Mouse (Mus musculus) myocyte (in vitro differentiated cells): ENCODE measurements around the gene Ccdc91. TPM values are rescaled to one million over a fixed set of nuclear protein-coding genes. Genes with fewer than 3 reads are reported as not detected.

Experiments used
- H3K27me3 ChIP-seq: one replicate; pipeline ENCODE4 v1.6.1; 2011; ENCODE audit not compliant: control insufficient read depth, insufficient read depth, insufficient read length
- H3K36me3 ChIP-seq: one replicate; pipeline ENCODE4 v1.6.1; 2011; ENCODE audit not compliant: control insufficient read depth, insufficient read depth
- H3K4me2 ChIP-seq: one replicate; pipeline ENCODE4 v1.6.1; 2011; ENCODE audit warnings: low read depth, control low read depth
- H3K4me3 ChIP-seq: one replicate; pipeline ENCODE4 v1.5.1; 2011; ENCODE audit warnings: mild to moderate bottlenecking, control low read depth, moderate library complexity
- H3K79me2 ChIP-seq: one replicate; pipeline ENCODE4 v1.6.1; 2011; ENCODE audit not compliant: control insufficient read depth, insufficient read depth
- H3ac ChIP-seq: one replicate; pipeline ENCODE4 v1.6.1; 2011; ENCODE audit not compliant: control insufficient read depth, insufficient read length
- CEBPB ChIP-seq: IDR thresholded peaks from 2 replicates; pipeline ENCODE4 v1.6.1; 2011; ENCODE audit warnings: mild to moderate bottlenecking, moderate library complexity; ENCODE audit not compliant: poor library complexity, insufficient read depth, severe bottlenecking
- E2F4 ChIP-seq: IDR thresholded peaks from one replicate; pipeline ENCODE4 v1.6.1; 2011; ENCODE audit warnings: mild to moderate bottlenecking, control low read depth, moderate library complexity; ENCODE audit not compliant: insufficient read depth
- MAX ChIP-seq: IDR thresholded peaks from one replicate; pipeline ENCODE4 v1.6.1; 2011; ENCODE audit warnings: low read depth, mild to moderate bottlenecking, control low read depth
- MYOD1 ChIP-seq, 3 experiments: IDR thresholded peaks; one replicate each; pipeline ENCODE4 v1.6.1; 2011; ENCODE audit warnings: control low read depth in 2 of 3, low read depth in 2 of 3, mild to moderate bottlenecking in 2 of 3, moderate library complexity in 1 of 3; ENCODE audit not compliant: insufficient read length in 2 of 3, control insufficient read depth in 1 of 3
- MYOG ChIP-seq, 3 experiments: IDR thresholded peaks; one replicate each; pipeline ENCODE4 v1.6.1; 2011; ENCODE audit warnings: control low read depth in 2 of 3, low read depth in 2 of 3, mild to moderate bottlenecking in 2 of 3; ENCODE audit not compliant: insufficient read length in 2 of 3, control insufficient read depth in 1 of 3, insufficient read depth in 1 of 3
- POLR2A ChIP-seq: IDR thresholded peaks from one replicate; pipeline ENCODE4 v1.6.1; 2011; ENCODE audit warnings: low read depth, mild to moderate bottlenecking, control low read depth, moderate library complexity; ENCODE audit not compliant: insufficient read length
- POLR2AphosphoS2 ChIP-seq: IDR thresholded peaks from one replicate; pipeline ENCODE4 v1.6.1; 2011; ENCODE audit warnings: low read depth, control low read depth; ENCODE audit not compliant: insufficient read length
- REST ChIP-seq: IDR thresholded peaks from one replicate; pipeline ENCODE4 v1.6.1; 2011; ENCODE audit warnings: mild to moderate bottlenecking, control low read depth, moderate library complexity; ENCODE audit not compliant: insufficient read depth, insufficient read length
- SRF ChIP-seq: IDR thresholded peaks from one replicate; pipeline ENCODE4 v1.6.1; 2011; ENCODE audit warnings: low read depth; ENCODE audit not compliant: control insufficient read depth, insufficient read length
- TCF12 ChIP-seq: IDR thresholded peaks from one replicate; pipeline ENCODE4 v1.6.1; 2011; ENCODE audit warnings: mild to moderate bottlenecking, control low read depth; ENCODE audit not compliant: poor library complexity, insufficient read depth, severe bottlenecking
- TCF3 ChIP-seq: IDR thresholded peaks from one replicate; pipeline ENCODE4 v1.6.1; 2011; ENCODE audit warnings: low read depth, control low read depth; ENCODE audit not compliant: insufficient read length
- USF1 ChIP-seq: IDR thresholded peaks from one replicate; pipeline ENCODE4 v1.6.1; 2011; ENCODE audit warnings: low read depth, mild to moderate bottlenecking, control low read depth, moderate library complexity
- polyA plus RNA-seq: library from polyadenylated mRNA; unstranded; fragments of >200 nt; fragmentation: generic; extraction: Trizol; gene quantifications from one replicate; pipeline ENCODE4 v1.2.1, GENCODE M21; 2012; ENCODE audit warnings: missing spikeins

Ccdc91 gene
- polyA plus RNA-seq, 1 experiment, result 37.9 TPM

DNA sequence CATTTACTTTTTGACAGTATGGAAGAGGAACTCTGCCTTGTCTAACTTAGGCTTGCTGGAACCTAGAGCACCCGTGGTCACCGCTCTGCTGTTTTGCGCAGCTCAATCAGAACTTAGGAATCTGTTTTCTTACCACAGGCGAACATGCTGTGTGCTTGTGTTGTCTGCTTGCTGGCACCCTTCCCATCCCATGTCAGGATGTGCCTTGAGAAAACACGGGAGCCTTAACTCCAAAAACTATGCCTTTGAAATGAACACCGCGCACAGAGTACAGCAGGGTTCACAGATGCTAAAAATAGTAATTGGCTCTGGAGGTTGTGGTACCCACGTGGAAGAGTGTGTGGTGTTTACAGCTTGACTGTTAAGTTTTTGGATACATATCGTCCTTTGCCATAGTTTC lies 30.4 kb downstream of the Ccdc91 start:
- Histone ChIP-seq H3K4me3 (no peak overlapping the region), H3K79me2 (no peaks in the 10 kb centered on the region)
- no peak for TF ChIP-seq SRF
- TF ChIP-seq MYOD1 (IDR thresholded peaks at IDR 0.05; ENCODE audit: control insufficient read depth in 1 of 3, insufficient read length in 2 of 3, low read depth in 2 of 3), result peak in 1 of 3 experiments; percentile 24

DNA sequence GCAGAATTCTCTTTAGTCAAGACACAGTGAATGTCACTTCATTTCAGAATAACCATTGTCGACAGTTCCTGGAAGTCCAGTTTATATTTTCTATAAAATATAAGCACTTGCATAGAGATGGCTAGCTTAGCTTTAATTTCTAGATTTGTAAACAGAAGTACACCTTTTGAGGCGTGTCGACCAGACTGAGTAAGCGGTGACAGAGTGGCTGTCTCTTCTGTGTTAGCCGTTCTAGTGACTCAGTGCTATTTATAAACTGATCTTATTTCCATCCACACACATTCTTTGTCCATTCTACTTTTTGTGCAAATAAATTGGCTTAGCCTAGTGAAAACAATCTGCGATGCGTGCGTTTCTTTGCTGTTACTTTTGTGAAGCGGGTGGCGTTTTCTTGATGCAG lies 30.9 kb downstream of the Ccdc91 start:
- H3ac ChIP-seq, result no peak overlapping the region
- H3K4me2 ChIP-seq, result peak overlapping the region; percentile 69
- TF ChIP-seq MYOG (IDR thresholded peaks at IDR 0.05; ENCODE audit: control insufficient read depth in 1 of 3, insufficient read depth in 1 of 3, insufficient read length in 2 of 3, low read depth in 2 of 3) (no peak), SRF (no peak), E2F4 (no peak), TCF12 (no peak), TCF3 (no peak), REST (no peak), MAX (no peak), USF1 (no peak), POLR2AphosphoS2 (no peak), POLR2A (no peak), MYOD1 (IDR thresholded peaks at IDR 0.05; ENCODE audit: control insufficient read depth in 1 of 3, insufficient read length in 2 of 3, low read depth in 2 of 3) (no peak), CEBPB (no peak)
- H3K27me3 ChIP-seq, result no peaks in the 10 kb centered on the region
- H3K79me2 ChIP-seq, result no peaks in the 10 kb centered on the region
- H3K4me3 ChIP-seq, result no peak overlapping the region
- H3K36me3 ChIP-seq, result no peaks in the 10 kb centered on the region

More for the DNA sequence above, 30.4 kb downstream of the Ccdc91 start:
- Histone ChIP-seq H3K27me3 (no peaks in the 10 kb centered on the region), H3ac (no peak overlapping the region), H3K4me2 (peak overlapping the region; percentile 69), H3K36me3 (no peaks in the 10 kb centered on the region)

DNA sequence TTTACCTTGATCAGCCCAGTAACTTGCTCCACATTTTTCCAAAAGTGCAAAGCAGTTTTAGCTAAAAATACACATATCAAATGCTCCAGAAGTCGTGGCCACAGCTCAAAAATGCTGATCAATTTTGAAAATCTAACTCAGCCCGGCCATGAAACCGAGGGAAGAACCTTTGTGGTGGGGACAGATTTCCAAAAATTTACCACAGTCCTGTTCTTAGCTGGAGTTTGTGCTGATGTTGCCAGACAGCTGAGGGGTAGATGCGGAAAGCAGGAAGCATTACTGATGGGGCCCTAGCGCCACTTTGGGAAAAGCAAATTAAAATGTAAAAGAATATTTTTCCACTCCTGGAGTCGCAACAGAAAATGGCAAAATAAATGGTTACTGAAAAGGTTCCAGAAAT lies 31.6 kb downstream of the Ccdc91 start:
- no peak overlapping the region for H3ac ChIP-seq
- TF ChIP-seq TCF3 (no peak), CEBPB (no peak), REST (no peak), POLR2AphosphoS2 (no peak), MYOD1 (IDR thresholded peaks at IDR 0.05; ENCODE audit: control insufficient read depth in 1 of 3, insufficient read length in 2 of 3, low read depth in 2 of 3) (peak in 2 of 3 experiments; percentile 12 to 45), USF1 (no peak), MAX (no peak), TCF12 (no peak), MYOG (IDR thresholded peaks at IDR 0.05; ENCODE audit: control insufficient read depth in 1 of 3, insufficient read depth in 1 of 3, insufficient read length in 2 of 3, low read depth in 2 of 3) (no peak)
- H3K79me2 ChIP-seq, result no peaks in the 10 kb centered on the region
- H3K4me2 ChIP-seq, result peak overlapping the region; percentile 69
- no peaks in the 10 kb centered on the region for H3K27me3 ChIP-seq
- no peak overlapping the region for H3K4me3 ChIP-seq
- H3K36me3 ChIP-seq, result no peaks in the 10 kb centered on the region

DNA sequence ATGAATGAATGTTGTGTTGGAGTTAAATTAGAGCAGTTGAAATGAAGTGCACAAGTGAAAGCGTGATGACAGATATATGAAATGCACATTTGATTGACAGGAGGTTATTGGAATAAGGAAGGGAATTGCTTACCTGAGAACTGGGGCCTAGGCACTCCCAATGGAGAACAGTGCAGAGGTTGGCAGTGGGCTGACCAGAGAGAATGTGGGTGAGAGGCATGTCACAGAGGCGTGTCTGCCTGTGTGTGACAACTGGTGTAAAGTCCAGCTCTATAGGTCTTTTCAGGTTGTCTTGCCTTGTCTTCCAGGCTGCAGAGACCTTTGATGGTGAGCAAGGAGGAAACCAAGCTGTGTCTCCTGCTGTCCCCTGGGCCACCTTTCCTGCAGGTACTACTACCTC lies 34.9 kb downstream of the Ccdc91 start:
- Histone ChIP-seq H3K79me2 (no peaks in the 10 kb centered on the region), H3K4me2 (no peak overlapping the region), H3ac (no peak overlapping the region), H3K4me3 (no peak overlapping the region), H3K36me3 (no peaks in the 10 kb centered on the region), H3K27me3 (no peaks in the 10 kb centered on the region)
- TF ChIP-seq TCF12 (no peak), POLR2AphosphoS2 (no peak), POLR2A (no peak), E2F4 (no peak), CEBPB (no peak), MYOG (IDR thresholded peaks at IDR 0.05; ENCODE audit: control insufficient read depth in 1 of 3, insufficient read depth in 1 of 3, insufficient read length in 2 of 3, low read depth in 2 of 3) (no peak), USF1 (no peak), TCF3 (no peak), MYOD1 (IDR thresholded peaks at IDR 0.05; ENCODE audit: control insufficient read depth in 1 of 3, insufficient read length in 2 of 3, low read depth in 2 of 3) (no peak), MAX (no peak), REST (no peak), SRF (no peak)

DNA sequence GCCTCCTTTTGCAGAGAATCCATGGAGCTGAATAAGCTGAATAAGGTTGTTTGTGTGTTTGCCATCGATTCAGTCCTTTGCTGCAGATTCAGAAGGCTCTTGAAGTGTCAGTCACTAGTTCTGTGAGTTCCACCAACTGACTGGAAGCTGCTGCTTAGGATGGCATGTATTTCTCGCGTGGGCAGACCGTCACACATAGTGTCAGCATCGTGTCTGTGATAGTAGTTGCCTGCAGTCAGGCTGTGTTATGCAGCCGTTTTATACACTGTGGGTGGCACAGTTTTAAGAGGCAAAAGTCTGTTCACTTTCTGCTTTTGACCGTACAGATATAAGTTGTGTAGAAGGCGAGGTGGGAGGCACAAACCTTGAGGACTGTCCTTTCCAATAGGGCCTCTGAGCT lies 42.3 kb downstream of the Ccdc91 start:
- TF ChIP-seq USF1 (no peak), MYOG (IDR thresholded peaks at IDR 0.05; ENCODE audit: control insufficient read depth in 1 of 3, insufficient read depth in 1 of 3, insufficient read length in 2 of 3, low read depth in 2 of 3) (no peak), TCF3 (no peak), POLR2A (no peak), SRF (no peak), TCF12 (no peak), E2F4 (no peak), MYOD1 (IDR thresholded peaks at IDR 0.05; ENCODE audit: control insufficient read depth in 1 of 3, insufficient read length in 2 of 3, low read depth in 2 of 3) (no peak), MAX (no peak), CEBPB (no peak), POLR2AphosphoS2 (no peak), REST (no peak)
- Histone ChIP-seq H3K27me3 (no peaks in the 10 kb centered on the region), H3K4me2 (no peak overlapping the region), H3K79me2 (no peaks in the 10 kb centered on the region), H3K4me3 (no peak overlapping the region), H3K36me3 (peaks cover 4% of the 10 kb centered on the region), H3ac (no peak overlapping the region)
